Mouse (Mus musculus) embryonic facial prominence, embryonic 13.5 days (tissue): ENCODE measurements at regions not wholly inside any gene's neighbourhood (a gene's known extent, or its start where the extent isn't known, plus 50 kb on each side); places are given as distances from the start of the nearest gene placed in this dataset.

Experiments used
- ATAC-seq: fragments of 200-750 bp; cut with Nextera tagmentation; 2 replicates; pipeline ENCODE4 v1.8.0; 2017; ENCODE audit warnings: low read depth; ENCODE audit not compliant: insufficient number of reproducible peaks, insufficient read depth, low FRiP score, low TSS enrichment
- H3K27ac ChIP-seq: fragments of 300-500 bp; sonication (generic); 2 replicates; pipeline ENCODE4 v1.5.1; 2015; ENCODE audit warnings: moderate library complexity, mild to moderate bottlenecking, inconsistent platforms
- H3K27me3 ChIP-seq: fragments of 300-500 bp; sonication (generic); 2 replicates; pipeline ENCODE4 v1.6.1; 2015; ENCODE audit warnings: mild to moderate bottlenecking, inconsistent platforms
- H3K36me3 ChIP-seq: fragments of 300-500 bp; sonication (generic); 2 replicates; pipeline ENCODE4 v1.6.1; 2015; ENCODE audit warnings: mild to moderate bottlenecking, inconsistent platforms
- H3K4me1 ChIP-seq: fragments of 300-500 bp; sonication (generic); 2 replicates; pipeline ENCODE4 v1.6.1; 2015; ENCODE audit warnings: inconsistent platforms
- H3K4me2 ChIP-seq: fragments of 300-500 bp; sonication (generic); 2 replicates; pipeline ENCODE4 v1.6.1; 2015; ENCODE audit warnings: moderate library complexity, mild to moderate bottlenecking, inconsistent platforms
- H3K4me3 ChIP-seq: fragments of 300-500 bp; sonication (generic); 2 replicates; pipeline ENCODE4 v1.5.1; 2015; ENCODE audit warnings: mild to moderate bottlenecking, inconsistent platforms
- H3K9ac ChIP-seq: fragments of 300-500 bp; sonication (generic); 2 replicates; pipeline ENCODE4 v1.6.1; 2015; ENCODE audit warnings: mild to moderate bottlenecking, inconsistent platforms
- H3K9me3 ChIP-seq: fragments of 300-500 bp; sonication (generic); 2 replicates; pipeline ENCODE4 v1.6.1; 2016; ENCODE audit warnings: inconsistent platforms
- WGBS: fragments of 180-500 bp; shearing (Covaris S2); methylation state at CpG from one replicate; pipeline ENCODE4 v1.1.7; 2015; ENCODE audit warnings: mixed read lengths; 5-methylcytosine and 5-hydroxymethylcytosine counted together

GRCm38 (mm10) chr3:21539138-21539537 lies 537.3 kb upstream of the Tbl1xr1 start:
- Histone ChIP-seq H3K4me2 (no peak overlapping the region), H3K36me3 (no peaks in the 10 kb centered on the region), H3K4me1 (no peaks in the 10 kb centered on the region), H3K4me3 (no peak overlapping the region), H3K27ac (no peak overlapping the region), H3K9ac (no peak overlapping the region), H3K27me3 (no peaks in the 10 kb centered on the region), H3K9me3 (no peaks in the 10 kb centered on the region)
- ATAC-seq: no peak
- WGBS: 56% methylated on average over 2 of the region's 2 CpGs

GRCm38 (mm10) chr3:21544456-21544855 lies 532.0 kb upstream of the Tbl1xr1 start:
- Histone ChIP-seq H3K4me3 (no peak overlapping the region), H3K27ac (no peak overlapping the region), H3K36me3 (no peaks in the 10 kb centered on the region), H3K4me2 (no peak overlapping the region), H3K27me3 (no peaks in the 10 kb centered on the region), H3K4me1 (peaks cover 22% of the 10 kb centered on the region), H3K9me3 (no peaks in the 10 kb centered on the region), H3K9ac (no peak overlapping the region)
- ATAC-seq: no peak
- 31% methylated on average over 2 of the region's 2 CpGs for WGBS

- Histone ChIP-seq H3K4me2 (no peak overlapping the region), H3K27me3 (no peaks in the 10 kb centered on the region), H3K4me1 (peaks cover 22% of the 10 kb centered on the region), H3K9ac (no peak overlapping the region), H3K9me3 (no peaks in the 10 kb centered on the region), H3K4me3 (no peak overlapping the region), H3K36me3 (no peaks in the 10 kb centered on the region), H3K27ac (no peak overlapping the region)
- ATAC-seq: no peak
- 20% methylated on average over 5 of the region's 5 CpGs for WGBS
Observed at GRCm38 (mm10) chr3:21545156-21545893, 531.1 kb upstream of the Tbl1xr1 start.

GRCm38 (mm10) chr3:21546411-21546810 lies 530.0 kb upstream of the Tbl1xr1 start:
- no peak overlapping the region for H3K4me2 ChIP-seq
- no peak overlapping the region for H3K4me3 ChIP-seq
- H3K36me3 ChIP-seq: no peaks in the 10 kb centered on the region
- peaks cover 22% of the 10 kb centered on the region for H3K4me1 ChIP-seq
- no peaks in the 10 kb centered on the region for H3K27me3 ChIP-seq
- ATAC-seq: no peak
- no peak overlapping the region for H3K27ac ChIP-seq
- 37% methylated on average over 2 of the region's 2 CpGs for WGBS
- no peak overlapping the region for H3K9ac ChIP-seq
- no peaks in the 10 kb centered on the region for H3K9me3 ChIP-seq

GRCm38 (mm10) chr3:21549671-21550070 lies 526.8 kb upstream of the Tbl1xr1 start:
- H3K36me3 ChIP-seq: no peaks in the 10 kb centered on the region
- no peak overlapping the region for H3K27ac ChIP-seq
- H3K4me2 ChIP-seq: no peak overlapping the region
- no peak for ATAC-seq
- no peak overlapping the region for H3K4me3 ChIP-seq
- no peak overlapping the region for H3K9ac ChIP-seq
- peaks cover 29% of the 10 kb centered on the region for H3K4me1 ChIP-seq
- WGBS: 50% methylated on average over 4 of the region's 4 CpGs
- H3K27me3 ChIP-seq: no peaks in the 10 kb centered on the region
- no peaks in the 10 kb centered on the region for H3K9me3 ChIP-seq

- Histone ChIP-seq H3K9ac (no peak overlapping the region), H3K4me3 (no peak overlapping the region), H3K9me3 (no peaks in the 10 kb centered on the region), H3K36me3 (no peaks in the 10 kb centered on the region), H3K27me3 (no peaks in the 10 kb centered on the region), H3K4me2 (no peak overlapping the region), H3K4me1 (peaks cover 8% of the 10 kb centered on the region), H3K27ac (no peak overlapping the region)
- 40% methylated on average over 3 of the region's 3 CpGs for WGBS
- no peak for ATAC-seq
Observed at GRCm38 (mm10) chr3:21553159-21553758, 523.2 kb upstream of the Tbl1xr1 start.

- no peak overlapping the region for H3K9ac ChIP-seq
- 64% methylated on average over 1 of the region's 1 CpGs for WGBS
- ATAC-seq: no peak
- H3K36me3 ChIP-seq: no peaks in the 10 kb centered on the region
- H3K27me3 ChIP-seq: no peaks in the 10 kb centered on the region
- H3K4me1 ChIP-seq: peaks cover 12% of the 10 kb centered on the region
- no peaks in the 10 kb centered on the region for H3K9me3 ChIP-seq
- no peak overlapping the region for H3K4me2 ChIP-seq
- no peak overlapping the region for H3K27ac ChIP-seq
- H3K4me3 ChIP-seq: no peak overlapping the region
Observed at GRCm38 (mm10) chr3:21553859-21554258, 522.6 kb upstream of the Tbl1xr1 start.

GRCm38 (mm10) chr3:21557963-21558441 lies 518.5 kb upstream of the Tbl1xr1 start:
- Histone ChIP-seq H3K27me3 (no peaks in the 10 kb centered on the region), H3K9ac (no peak overlapping the region), H3K27ac (peak overlapping the region; percentile 24; the same call in 1 of the 2 replicates), H3K9me3 (no peaks in the 10 kb centered on the region), H3K4me1 (peaks cover 14% of the 10 kb centered on the region), H3K4me2 (no peak overlapping the region), H3K4me3 (no peak overlapping the region), H3K36me3 (no peaks in the 10 kb centered on the region)
- WGBS: 43% methylated on average over 12 of the region's 12 CpGs
- ATAC-seq: no peak

GRCm38 (mm10) chr3:21562771-21563312 lies 513.6 kb upstream of the Tbl1xr1 start:
- no peak overlapping the region for H3K4me2 ChIP-seq
- H3K27ac ChIP-seq: no peak overlapping the region
- no peaks in the 10 kb centered on the region for H3K9me3 ChIP-seq
- no peaks in the 10 kb centered on the region for H3K27me3 ChIP-seq
- H3K36me3 ChIP-seq: no peaks in the 10 kb centered on the region
- H3K4me1 ChIP-seq: peaks cover 24% of the 10 kb centered on the region
- no peak for ATAC-seq
- 85% methylated on average over 2 of the region's 2 CpGs for WGBS
- H3K4me3 ChIP-seq: no peak overlapping the region
- no peak overlapping the region for H3K9ac ChIP-seq

- WGBS: 44% methylated on average over 3 of the region's 3 CpGs
- peaks cover 21% of the 10 kb centered on the region for H3K4me1 ChIP-seq
- no peaks in the 10 kb centered on the region for H3K9me3 ChIP-seq
- H3K4me3 ChIP-seq: no peak overlapping the region
- H3K9ac ChIP-seq: no peak overlapping the region
- no peaks in the 10 kb centered on the region for H3K27me3 ChIP-seq
- ATAC-seq: no peak
- no peak overlapping the region for H3K4me2 ChIP-seq
- H3K27ac ChIP-seq: no peak overlapping the region
- no peaks in the 10 kb centered on the region for H3K36me3 ChIP-seq
Observed at GRCm38 (mm10) chr3:21563454-21563853, 513.0 kb upstream of the Tbl1xr1 start.

- Histone ChIP-seq H3K9ac (no peak overlapping the region), H3K4me2 (peak overlapping the region; percentile 26; the same call in 1 of the 2 replicates), H3K9me3 (no peaks in the 10 kb centered on the region), H3K36me3 (no peaks in the 10 kb centered on the region), H3K4me3 (no peak overlapping the region), H3K4me1 (peaks cover 20% of the 10 kb centered on the region), H3K27me3 (no peaks in the 10 kb centered on the region), H3K27ac (peak overlapping the region; percentile 80)
- 0 out of 2 replicates have a peak, but pooled peaks have one; percentile 71 for ATAC-seq
- 8% methylated on average over 3 of the region's 3 CpGs for WGBS
Observed at GRCm38 (mm10) chr3:21564211-21564781, 512.2 kb upstream of the Tbl1xr1 start.
